9 mouse cellular contexts compared by ENCODE assay signal in genomic region chrX:74425195-74425594, GRCm38 (mm10). TPM values are rescaled to one million over a fixed set of nuclear protein-coding genes. Genes with fewer than 3 reads are reported as not detected.
DNase-seq lines count a peak whose midpoint lies in the region; ATAC-seq lines count a peak whose summit lies in the region.
"Had no signal": no experiment of that assay in that cellular context is flagged by ENCODE, and none has a peak within 500 bp of the region (broad histone marks: within the 10 kb centered on the region; RNA-seq: fewer than 3 reads in every experiment).

No protein-coding gene starts in this region.

- H3K4me2 ChIP-seq in stomach, embryonic 15.5 days, result peak overlapping the region; percentile 10; the same call in 1 of the 2 replicates
- H3K4me2 ChIP-seq in hindbrain, embryonic 13.5 days, result no peak overlapping the region

- H3K27me3 ChIP-seq in stomach, embryonic 15.5 days (replicated peaks), result no peaks in the 10 kb centered on the region
- H3K27me3 ChIP-seq in hindbrain, embryonic 13.5 days, result no peaks in the 10 kb centered on the region

- no peak for ATAC-seq in stomach, embryonic 15.5 days (ENCODE audit: insufficient read depth, low FRiP score, low read depth)
- ATAC-seq in hindbrain, embryonic 13.5 days (ENCODE audit: low FRiP score), result no peak

- peak overlapping the region; percentile 67; the same call in 1 of the 2 replicates for H3K27ac ChIP-seq in stomach, embryonic 15.5 days
- no peak overlapping the region for H3K27ac ChIP-seq in hindbrain, embryonic 13.5 days
- H3K27ac ChIP-seq: kidney, postnatal 0 days had no signal

- H3K9me3 ChIP-seq in stomach, embryonic 15.5 days, result no peaks in the 10 kb centered on the region
- no peaks in the 10 kb centered on the region for H3K9me3 ChIP-seq in hindbrain, embryonic 13.5 days

- DNase-seq in 3134 (ENCODE audit: extremely low read depth, insufficient read length, low spot score), result peak; percentile 65
- peak; percentile 7 for DNase-seq in R1 (ENCODE audit: low read depth, low spot score)
- peak; percentile 39 for DNase-seq in heart, adult 8-10 months (ENCODE audit: low spot score)
- DNase-seq in lung, adult 18-20 months, result peak; percentile 67 to 81
- no peak for DNase-seq in thymus, postnatal 36 days
- no peak for DNase-seq in layer of hippocampus, adult 18-20 months (ENCODE audit: low spot score in 2 of 2)

- WGBS in stomach, embryonic 15.5 days, result 76% methylated on average over 4 of the region's 4 CpGs
- 92% methylated on average over 4 of the region's 4 CpGs for WGBS in hindbrain, embryonic 13.5 days

- H3K4me3 ChIP-seq in stomach, embryonic 15.5 days (replicated peaks), result no peak overlapping the region
- no peak overlapping the region for H3K4me3 ChIP-seq in hindbrain, embryonic 13.5 days

- H3K9ac ChIP-seq in stomach, embryonic 15.5 days, result no peak overlapping the region
- H3K9ac ChIP-seq in hindbrain, embryonic 13.5 days, result no peak overlapping the region

- no peaks in the 10 kb centered on the region for H3K4me1 ChIP-seq in stomach, embryonic 15.5 days
- H3K4me1 ChIP-seq in hindbrain, embryonic 13.5 days (replicated peaks), result peaks cover 11% of the 10 kb centered on the region

- H3K36me3 ChIP-seq in stomach, embryonic 15.5 days, result no peaks in the 10 kb centered on the region
- H3K36me3 ChIP-seq in hindbrain, embryonic 13.5 days, result no peaks in the 10 kb centered on the region; the same call in 1 of the 2 replicates

RNA-seq across cellular contexts. Expression of gene G6pdx, which starts 3.8 kb away (rescaled TPM):
- 1 to 10 TPM; 5.4 to 8.0 (median 5.8) TPM for total RNA-seq in heart, adult 8-10 months (2022)
- 71.1 and 76.5 TPM in 2 replicates for polyA plus RNA-seq in stomach, embryonic 15.5 days (2015; fragmentation: Nextera tagmentation; extraction: Ambion mirVana)
- total RNA-seq in layer of hippocampus, adult 18-20 months (2021), result 10 to 100 TPM; 26.0 to 29.3 TPM
- polyA plus RNA-seq in hindbrain, embryonic 13.5 days (2015; fragmentation: Nextera tagmentation; extraction: Ambion mirVana), result 49.9 and 55.0 TPM in 2 replicates

RNA-seq across cellular contexts. Expression of gene Ikbkg, which starts 32.1 kb away (rescaled TPM):
- 10 to 100 TPM; 46.2 to 56.3 (median 49.5) TPM for total RNA-seq in heart, adult 8-10 months (2022)
- 19.9 and 20.1 TPM in 2 replicates for polyA plus RNA-seq in stomach, embryonic 15.5 days (2015; fragmentation: Nextera tagmentation; extraction: Ambion mirVana)
- total RNA-seq in layer of hippocampus, adult 18-20 months (2021), result 10 to 100 TPM; 49.7 to 51.5 TPM
- 15.4 and 18.8 TPM in 2 replicates for polyA plus RNA-seq in hindbrain, embryonic 13.5 days (2015; fragmentation: Nextera tagmentation; extraction: Ambion mirVana)

RNA-seq across cellular contexts. Expression of gene Fam3a, which starts 32.1 kb away (rescaled TPM):
- total RNA-seq in heart, adult 8-10 months (2022), result 10 to 100 TPM; 14.7 to 20.0 (median 18.1) TPM
- 36.0 and 36.1 TPM in 2 replicates for polyA plus RNA-seq in stomach, embryonic 15.5 days (2015; fragmentation: Nextera tagmentation; extraction: Ambion mirVana)
- total RNA-seq in layer of hippocampus, adult 18-20 months (2021), result 10 to 100 TPM; 15.4 to 20.8 TPM
- polyA plus RNA-seq in hindbrain, embryonic 13.5 days (2015; fragmentation: Nextera tagmentation; extraction: Ambion mirVana), result 36.3 and 36.5 TPM in 2 replicates

RNA-seq across cellular contexts. Expression of gene Slc10a3, which starts 52.0 kb away (rescaled TPM):
- 1 to 10 TPM; 4.0 to 6.7 (median 5.8) TPM for total RNA-seq in heart, adult 8-10 months (2022)
- polyA plus RNA-seq in stomach, embryonic 15.5 days (2015; fragmentation: Nextera tagmentation; extraction: Ambion mirVana), result 17.8 and 17.9 TPM in 2 replicates
- total RNA-seq in layer of hippocampus, adult 18-20 months (2021), result 1 to 10 TPM; 2.3 to 2.6 TPM
- polyA plus RNA-seq in hindbrain, embryonic 13.5 days (2015; fragmentation: Nextera tagmentation; extraction: Ambion mirVana), result 8.2 and 8.5 TPM in 2 replicates

RNA-seq across cellular contexts. Expression of gene Ubl4a, which starts 52.2 kb away (rescaled TPM):
- 10 to 100 TPM; 74.3 to 82.5 (median 80.1) TPM for total RNA-seq in heart, adult 8-10 months (2022)
- 63.3 and 67.0 TPM in 2 replicates for polyA plus RNA-seq in stomach, embryonic 15.5 days (2015; fragmentation: Nextera tagmentation; extraction: Ambion mirVana)
- total RNA-seq in layer of hippocampus, adult 18-20 months (2021), result 10 to 100 TPM; 61.5 to 61.8 TPM
- 61.6 and 64.0 TPM in 2 replicates for polyA plus RNA-seq in hindbrain, embryonic 13.5 days (2015; fragmentation: Nextera tagmentation; extraction: Ambion mirVana)

Comparison
In these comparisons a context has a peak if more than half of its experiments do, and no peak if none do; other contexts are left out.
1. DNase-seq: peak in 3134 (single experiment), R1 (single experiment), heart, adult 8-10 months (single experiment) and lung, adult 18-20 months (2 of 2); none in thymus, postnatal 36 days (0 of 2) and layer of hippocampus, adult 18-20 months (0 of 2).